Mouse (Mus musculus): ENCODE measurements around the gene 4933424G06Rik.

DNA sequence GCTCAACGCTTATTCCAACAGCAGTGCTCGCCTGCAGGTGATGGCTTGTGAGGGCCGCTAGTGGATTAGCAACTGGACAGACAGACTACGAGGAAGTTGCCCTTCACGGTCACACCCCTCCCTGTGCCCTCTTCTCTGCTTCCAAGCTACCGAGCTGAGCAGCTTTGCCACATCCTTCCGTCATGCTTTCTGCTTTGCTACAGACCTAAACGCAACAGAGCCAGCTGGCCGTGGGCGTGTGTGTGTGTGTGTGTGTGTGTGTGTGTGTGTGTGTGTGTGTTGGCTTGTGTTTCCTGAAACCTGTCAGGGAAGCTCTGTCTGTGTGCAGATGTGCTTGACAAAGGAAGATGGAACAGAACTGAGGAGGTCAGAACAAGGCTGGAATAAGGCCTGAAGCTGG lies 87.5 kb downstream of the 4933424G06Rik start:
- TF ChIP-seq CTCF (conservative IDR thresholded peaks at IDR 0.05; ENCODE audit: insufficient read depth, insufficient read length, low read depth, low read length) = no peak
- no peak for TF ChIP-seq POLR2A (IDR thresholded peaks at IDR 0.05; ENCODE audit: low read depth, low read length)
